Mouse (Mus musculus) liver, postnatal 0 days (tissue): ENCODE data around the gene Anks1.

ENCODE experiments used
- CTCF ChIP-seq: sonication (generic); IDR thresholded peaks from 2 replicates; pipeline ENCODE4 v1.5.1; 2016; ENCODE audit warnings: antibody characterized with exemption, low read depth
- EP300 ChIP-seq: IDR thresholded peaks from 2 replicates; pipeline ENCODE4 v1.6.1; 2016; ENCODE audit warnings: antibody characterized with exemption, low read depth, mild to moderate bottlenecking

GRCm38 (mm10) chr17:27953136-27953535 is 44.0 kb downstream of the Anks1 start:
- TF ChIP-seq CTCF: no peak
- TF ChIP-seq EP300: no peak
